Mouse (Mus musculus) embryonic facial prominence, embryonic 15.5 days (tissue): ENCODE results near the gene Gng7. TPM values are rescaled to one million over a fixed set of nuclear protein-coding genes. Genes with fewer than 3 reads are reported as not detected.
A peak's percentile ranks its signal among the peaks of the same experiment; 100 is the strongest.

Source experiments
- ATAC-seq: fragments of 200-750 bp; cut with Nextera tagmentation; 2 replicates; pipeline ENCODE4 v1.8.0; 2017; ENCODE audit warnings: low read depth, moderate TSS enrichment; ENCODE audit not compliant: insufficient number of reproducible peaks, low FRiP score, low TSS enrichment
- H3K27ac ChIP-seq: fragments of 300-500 bp; sonication (generic); replicated peaks from 2 replicates; pipeline ENCODE4 v1.5.1; 2015; ENCODE audit warnings: mild to moderate bottlenecking, inconsistent platforms
- H3K27me3 ChIP-seq: fragments of 300-500 bp; sonication (generic); 2 replicates; pipeline ENCODE4 v1.6.1; 2015; ENCODE audit warnings: inconsistent platforms
- H3K36me3 ChIP-seq: fragments of 300-500 bp; sonication (generic); 2 replicates; pipeline ENCODE4 v1.6.1; 2015; ENCODE audit warnings: mild to moderate bottlenecking, inconsistent platforms
- H3K4me1 ChIP-seq: fragments of 300-500 bp; sonication (generic); 2 replicates; pipeline ENCODE4 v1.6.1; 2015; ENCODE audit warnings: inconsistent platforms
- H3K4me2 ChIP-seq: fragments of 300-500 bp; sonication (generic); replicated peaks from 2 replicates; pipeline ENCODE4 v1.6.1; 2015; ENCODE audit warnings: mild to moderate bottlenecking, inconsistent platforms
- H3K4me3 ChIP-seq: fragments of 300-500 bp; sonication (generic); replicated peaks from 2 replicates; pipeline ENCODE4 v1.5.1; 2015; ENCODE audit warnings: mild to moderate bottlenecking, inconsistent platforms
- H3K9ac ChIP-seq: fragments of 300-500 bp; sonication (generic); 2 replicates; pipeline ENCODE4 v1.6.1; 2015; ENCODE audit warnings: inconsistent platforms
- H3K9me3 ChIP-seq: fragments of 300-500 bp; sonication (generic); replicated peaks from 2 replicates; pipeline ENCODE4 v1.6.1; 2016; ENCODE audit warnings: inconsistent platforms
- WGBS: fragments of 180-500 bp; shearing (Covaris S2); methylation state at CpG from one replicate; pipeline ENCODE4 v1.1.7; 2015; 5-methylcytosine and 5-hydroxymethylcytosine counted together
- polyA plus RNA-seq: library from polyadenylated mRNA; unstranded; fragments of >200 nt; fragmentation: Nextera tagmentation; extraction: Ambion mirVana; gene quantifications from 2 replicates; pipeline ENCODE4 v1.2.1, GENCODE M21; 2015

Gng7 gene
- polyA plus RNA-seq, 1 experiment from 2014 or later = 12.3 TPM

- peak within 1 kb of the TSS; percentile 79 for H3K9ac ChIP-seq
- peaks cover 20% of the 10 kb centered on the region for H3K36me3 ChIP-seq
- peak within 1 kb of the TSS; percentile 93 for H3K4me2 ChIP-seq
- ATAC-seq = 0 out of 2 replicates have a peak, but pooled peaks have one; percentile 20
- peak within 1 kb of the TSS; percentile 80 for H3K27ac ChIP-seq
- H3K4me3 ChIP-seq = peak within 1 kb of the TSS; percentile 91
- no peaks in the 10 kb centered on the region for H3K9me3 ChIP-seq
- peaks cover 49% of the 10 kb centered on the region for H3K4me1 ChIP-seq
- no peaks in the 10 kb centered on the region for H3K27me3 ChIP-seq
- WGBS = under 1% methylated on average over 55 of the region's 61 CpGs
These were observed 96.8 kb downstream of the Gng7 start, which contains the start of gene Lmnb2 for GRCm38 (mm10) chr10:80917779-80918434. Gene Lmnb2, minus strand, starts transcription at chr10:80918245.

DNA sequence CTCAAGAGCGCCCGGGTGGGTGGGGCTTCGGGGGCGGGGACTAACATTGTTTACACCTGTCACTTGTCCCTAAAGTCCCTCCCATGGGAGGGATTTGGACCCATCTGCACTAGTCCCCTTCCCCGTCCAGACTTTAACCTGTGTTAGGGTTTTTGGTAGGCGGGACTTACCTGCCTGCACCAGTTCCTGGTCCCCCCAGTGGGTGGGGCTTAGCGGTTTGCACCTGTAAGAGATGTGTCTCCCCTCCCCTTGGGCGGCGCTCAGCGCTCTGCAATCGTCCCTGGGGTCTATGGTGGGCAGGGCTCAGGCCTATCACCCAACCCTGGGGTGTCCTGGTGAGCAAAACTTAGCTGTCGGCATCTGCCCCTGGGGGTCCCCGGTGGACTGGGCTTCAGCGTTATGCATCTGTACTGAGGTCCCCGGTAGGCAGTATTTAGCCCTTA lies 97.4 kb downstream of the Gng7 start:
- H3K9me3 ChIP-seq = no peaks in the 10 kb centered on the region
- ATAC-seq = peak; percentile 41; the same call in 1 of the 2 replicates
- peaks cover 45% of the 10 kb centered on the region for H3K4me1 ChIP-seq
- WGBS = 2% methylated on average over 15 of the region's 15 CpGs
- peak overlapping the region; percentile 93 for H3K4me2 ChIP-seq
- H3K9ac ChIP-seq = peak overlapping the region; percentile 79
- peak overlapping the region; percentile 80 for H3K27ac ChIP-seq
- no peaks in the 10 kb centered on the region for H3K27me3 ChIP-seq
- peak overlapping the region; percentile 91 for H3K4me3 ChIP-seq
- H3K36me3 ChIP-seq = peaks cover 25% of the 10 kb centered on the region

DNA sequence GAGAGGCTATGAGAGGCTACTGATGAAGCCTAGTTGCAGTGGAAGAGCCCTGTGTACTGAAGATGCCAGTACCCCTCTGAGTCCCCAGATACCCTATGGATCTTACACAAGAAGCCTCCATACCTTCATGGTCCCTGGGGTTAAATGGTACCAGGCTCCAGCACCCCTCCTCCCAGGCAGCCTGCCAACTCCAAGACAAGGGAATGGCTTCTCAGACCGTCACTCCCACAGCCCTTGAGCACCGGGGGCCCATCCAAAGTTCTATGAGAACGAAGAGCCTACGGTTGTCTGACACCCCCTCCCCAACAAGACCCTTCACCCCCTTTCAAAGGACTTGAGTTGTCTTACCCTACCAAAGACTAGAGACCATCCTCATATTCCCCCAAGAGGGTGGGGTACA lies 99.0 kb downstream of the Gng7 start:
- Histone ChIP-seq H3K36me3 (peaks cover 40% of the 10 kb centered on the region), H3K4me2 (no peak overlapping the region), H3K4me3 (no peak overlapping the region), H3K4me1 (peaks cover 37% of the 10 kb centered on the region), H3K9me3 (no peaks in the 10 kb centered on the region), H3K27me3 (no peaks in the 10 kb centered on the region), H3K27ac (no peak overlapping the region), H3K9ac (no peak overlapping the region)
- no peak for ATAC-seq
- 80% methylated on average over 4 of the region's 4 CpGs for WGBS

GRCm38 (mm10) chr10:80915260-80915659 lies 99.5 kb downstream of the Gng7 start:
- no peak for ATAC-seq
- Histone ChIP-seq H3K27ac (no peak overlapping the region), H3K4me3 (no peak overlapping the region), H3K9ac (no peak overlapping the region), H3K27me3 (no peaks in the 10 kb centered on the region), H3K4me2 (no peak overlapping the region), H3K36me3 (peaks cover 45% of the 10 kb centered on the region), H3K9me3 (no peaks in the 10 kb centered on the region), H3K4me1 (peaks cover 37% of the 10 kb centered on the region)
- 82% methylated on average over 2 of the region's 2 CpGs for WGBS

DNA sequence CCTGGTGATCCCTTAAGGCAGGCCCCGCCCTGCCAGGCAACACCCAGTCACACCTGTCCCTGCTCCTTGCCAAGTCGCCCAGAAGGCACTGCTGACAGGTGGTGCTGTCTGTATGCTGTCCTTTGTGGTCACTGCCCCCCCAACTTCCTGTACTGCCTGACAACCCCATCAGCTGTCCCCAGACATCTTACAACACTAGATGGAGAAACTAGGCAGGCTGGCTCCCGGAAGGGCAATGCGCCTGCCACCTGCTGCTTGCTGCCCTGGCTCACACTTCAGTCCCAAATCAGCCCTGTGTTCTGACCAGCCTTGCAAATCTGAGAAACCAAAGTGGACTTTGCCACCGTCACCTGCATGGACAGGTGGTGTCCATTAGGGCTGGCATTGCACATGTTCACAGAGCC lies 100.5 kb downstream of the Gng7 start:
- Histone ChIP-seq H3K4me2 (no peak overlapping the region), H3K4me1 (peaks cover 37% of the 10 kb centered on the region), H3K36me3 (peaks cover 55% of the 10 kb centered on the region), H3K9me3 (no peaks in the 10 kb centered on the region), H3K27me3 (no peaks in the 10 kb centered on the region), H3K27ac (0 out of 2 replicates have a peak overlapping the region, but pooled peaks have one; percentile 51), H3K9ac (no peak overlapping the region), H3K4me3 (no peak overlapping the region)
- WGBS = 76% methylated on average over 5 of the region's 5 CpGs
- ATAC-seq = peak; percentile 26; the same call in 1 of the 2 replicates

DNA sequence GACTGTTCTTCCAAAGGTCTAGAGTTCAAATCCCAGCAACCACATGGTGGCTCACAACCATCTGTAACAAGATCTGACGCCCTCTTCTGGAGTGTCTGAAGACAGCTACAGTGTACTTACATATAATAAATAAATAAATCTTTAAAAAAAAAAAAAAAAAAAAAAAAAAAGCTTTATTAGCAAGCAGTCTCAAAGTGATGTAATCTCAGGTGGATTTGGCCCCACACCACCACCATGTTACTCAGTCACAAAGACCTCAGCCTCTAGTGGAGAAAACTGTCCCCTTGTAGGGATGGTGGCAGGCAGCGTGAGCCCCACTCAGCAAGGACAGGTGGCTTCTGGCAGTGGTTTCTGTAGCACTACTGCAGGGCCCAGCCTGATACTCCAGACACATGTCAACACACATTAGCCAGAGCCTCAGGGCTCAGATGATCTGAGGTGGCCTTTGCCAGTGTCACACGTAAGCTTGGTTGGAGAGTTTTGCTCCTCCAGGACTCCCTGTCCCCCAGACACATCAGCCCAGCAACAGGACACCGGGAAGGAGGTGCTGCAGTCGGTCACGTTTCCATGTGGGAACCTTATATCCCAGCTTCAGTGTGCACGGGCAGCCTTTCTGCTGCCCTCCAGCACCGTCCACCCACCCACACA lies 101.3 kb downstream of the Gng7 start:
- Histone ChIP-seq H3K4me3 (no peak overlapping the region), H3K36me3 (peaks cover 63% of the 10 kb centered on the region), H3K9ac (no peak overlapping the region), H3K4me2 (no peak overlapping the region), H3K27me3 (no peaks in the 10 kb centered on the region), H3K27ac (0 out of 2 replicates have a peak overlapping the region, but pooled peaks have one; percentile 51), H3K4me1 (peaks cover 35% of the 10 kb centered on the region), H3K9me3 (no peaks in the 10 kb centered on the region)
- ATAC-seq = no peak
- 78% methylated on average over 7 of the region's 8 CpGs for WGBS

DNA sequence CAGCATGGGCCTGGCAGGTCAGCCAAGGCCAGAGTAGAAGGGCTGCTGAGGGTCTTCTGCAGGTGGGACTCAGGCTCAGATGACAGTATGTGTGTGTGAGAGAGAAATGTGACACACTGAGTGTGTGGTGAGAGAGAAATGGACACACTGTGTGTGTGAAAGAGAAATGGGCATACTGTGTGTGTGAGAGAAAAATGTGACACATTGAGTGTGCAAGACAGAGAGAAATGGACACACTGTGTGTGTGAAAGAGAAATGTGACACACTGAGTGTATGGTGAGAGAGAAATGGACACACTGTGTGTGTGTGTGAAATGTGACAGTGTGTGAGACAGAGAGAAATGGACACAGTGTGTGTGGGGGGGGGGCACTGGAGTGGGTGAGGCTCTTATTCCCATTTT lies 102.9 kb downstream of the Gng7 start:
- no peak overlapping the region for H3K4me2 ChIP-seq
- peaks cover 78% of the 10 kb centered on the region for H3K36me3 ChIP-seq
- no peaks in the 10 kb centered on the region for H3K27me3 ChIP-seq
- H3K9ac ChIP-seq = no peak overlapping the region
- H3K9me3 ChIP-seq = no peaks in the 10 kb centered on the region
- H3K4me3 ChIP-seq = no peak overlapping the region
- ATAC-seq = no peak
- peaks cover 24% of the 10 kb centered on the region for H3K4me1 ChIP-seq
- no peak overlapping the region for H3K27ac ChIP-seq

- peak; percentile 25; the same call in 1 of the 2 replicates for ATAC-seq
- no peaks in the 10 kb centered on the region for H3K27me3 ChIP-seq
- H3K36me3 ChIP-seq = peaks cover 79% of the 10 kb centered on the region
- H3K9ac ChIP-seq = no peak overlapping the region
- WGBS = 77% methylated on average over 4 of the region's 4 CpGs
- H3K4me2 ChIP-seq = no peak overlapping the region
- no peaks in the 10 kb centered on the region for H3K9me3 ChIP-seq
- H3K4me3 ChIP-seq = no peak overlapping the region
- H3K27ac ChIP-seq = no peak overlapping the region
- peaks cover 19% of the 10 kb centered on the region for H3K4me1 ChIP-seq
These were observed 103.4 kb downstream of the Gng7 start for GRCm38 (mm10) chr10:80911354-80911753.

- Histone ChIP-seq H3K9me3 (no peaks in the 10 kb centered on the region), H3K4me2 (no peak overlapping the region), H3K4me3 (no peak overlapping the region), H3K27me3 (no peaks in the 10 kb centered on the region), H3K4me1 (peaks cover 6% of the 10 kb centered on the region; the same call in 1 of the 2 replicates), H3K27ac (no peak overlapping the region), H3K36me3 (peaks cover 90% of the 10 kb centered on the region), H3K9ac (no peak overlapping the region)
- ATAC-seq = no peak
- WGBS = 90% methylated on average over 22 of the region's 22 CpGs
These were observed 105.2 kb downstream of the Gng7 start for GRCm38 (mm10) chr10:80909375-80910162.

- Histone ChIP-seq H3K27me3 (no peaks in the 10 kb centered on the region), H3K27ac (no peak overlapping the region), H3K4me3 (no peak overlapping the region), H3K4me2 (no peak overlapping the region), H3K4me1 (peaks cover 7% of the 10 kb centered on the region), H3K36me3 (peaks cover 74% of the 10 kb centered on the region), H3K9me3 (no peaks in the 10 kb centered on the region), H3K9ac (no peak overlapping the region)
- ATAC-seq = no peak
- WGBS = 94% methylated on average over 11 of the region's 11 CpGs
These were observed 110.0 kb downstream of the Gng7 start for GRCm38 (mm10) chr10:80904709-80905108.
